Mouse (Mus musculus) erythroblast, embryonic 14.5 days (primary cell): ENCODE results near the gene Tcf12. TPM values are rescaled to one million over a fixed set of nuclear protein-coding genes. Genes with fewer than 3 reads are reported as not detected.

Experiments used
- H3K27me3 ChIP-seq: 2 replicates; pipeline ENCODE4 v1.6.1; 2012; ENCODE audit warnings: inconsistent platforms; ENCODE audit not compliant: control insufficient read depth
- H3K36me3 ChIP-seq: 2 replicates; pipeline ENCODE4 v1.6.1; 2012; ENCODE audit warnings: mild to moderate bottlenecking, inconsistent platforms; ENCODE audit not compliant: control insufficient read depth
- H3K4me1 ChIP-seq: 2 replicates; pipeline ENCODE4 v1.6.1; 2012; ENCODE audit warnings: inconsistent platforms; ENCODE audit not compliant: control insufficient read depth
- H3K4me3 ChIP-seq: replicated peaks from 2 replicates; pipeline ENCODE3; 2012; ENCODE audit warnings: moderate library complexity, mild to moderate bottlenecking, inconsistent platforms
- H3K9me3 ChIP-seq: 2 replicates; pipeline ENCODE4 v1.6.1; 2012; ENCODE audit warnings: low read length, inconsistent platforms, mixed read lengths; ENCODE audit not compliant: control insufficient read depth
- GATA1 ChIP-seq: IDR thresholded peaks from 2 replicates; pipeline ENCODE4 v1.6.1; 2012; ENCODE audit warnings: low read length, inconsistent platforms, mixed read lengths
- TAL1 ChIP-seq: IDR thresholded peaks from 3 replicates; pipeline ENCODE4 v1.6.1; 2012; ENCODE audit warnings: low read length, inconsistent platforms, mixed read lengths
- polyA plus RNA-seq: library from polyadenylated mRNA; stranded (reverse); fragments of >175 nt; gene quantifications from 2 replicates; pipeline ENCODE4 v1.2.3, GENCODE M21; 2012

The Tcf12 gene
- polyA plus RNA-seq, 1 experiment = 1.2 TPM

GRCm38 (mm10) chr9:72132728-72133088 lies 21.0 kb upstream of the Tcf12 start:
- H3K27me3 ChIP-seq = no peaks in the 10 kb centered on the region; the same call in 1 of the 2 replicates
- no peaks in the 10 kb centered on the region for H3K36me3 ChIP-seq
- TF ChIP-seq TAL1 = no peak
- TF ChIP-seq GATA1 = no peak
- peaks cover 18% of the 10 kb centered on the region for H3K4me1 ChIP-seq
- no peaks in the 10 kb centered on the region for H3K9me3 ChIP-seq
- peak overlapping the region; percentile 77 for H3K4me3 ChIP-seq

GRCm38 (mm10) chr9:72129884-72130283 lies 18.2 kb upstream of the Tcf12 start:
- no peak overlapping the region for H3K4me3 ChIP-seq
- H3K4me1 ChIP-seq = peaks cover 18% of the 10 kb centered on the region
- H3K27me3 ChIP-seq = no peaks in the 10 kb centered on the region; the same call in 1 of the 2 replicates
- no peaks in the 10 kb centered on the region for H3K36me3 ChIP-seq
- TF ChIP-seq TAL1 = no peak
- TF ChIP-seq GATA1 = no peak
- no peaks in the 10 kb centered on the region for H3K9me3 ChIP-seq

- no peak overlapping the region for H3K4me3 ChIP-seq
- no peaks in the 10 kb centered on the region for H3K9me3 ChIP-seq
- no peaks in the 10 kb centered on the region for H3K4me1 ChIP-seq
- no peaks in the 10 kb centered on the region for H3K36me3 ChIP-seq
- TF ChIP-seq TAL1 = no peak
- no peak for TF ChIP-seq GATA1
- peaks cover 2% of the 10 kb centered on the region; the same call in 1 of the 2 replicates for H3K27me3 ChIP-seq
These were observed 13.8 kb upstream of the Tcf12 start for GRCm38 (mm10) chr9:72125442-72125841.

GRCm38 (mm10) chr9:72118490-72118889 lies 6.8 kb upstream of the Tcf12 start:
- H3K27me3 ChIP-seq = peaks cover 3% of the 10 kb centered on the region; the same call in 1 of the 2 replicates
- no peaks in the 10 kb centered on the region for H3K4me1 ChIP-seq
- H3K4me3 ChIP-seq = no peak overlapping the region
- no peaks in the 10 kb centered on the region for H3K9me3 ChIP-seq
- no peak for TF ChIP-seq TAL1
- no peak for TF ChIP-seq GATA1
- H3K36me3 ChIP-seq = no peaks in the 10 kb centered on the region

- Histone ChIP-seq H3K4me1 (peaks cover 27% of the 10 kb centered on the region), H3K9me3 (no peaks in the 10 kb centered on the region), H3K4me3 (peak overlapping the region; percentile 92), H3K36me3 (peaks cover 15% of the 10 kb centered on the region), H3K27me3 (peaks cover 15% of the 10 kb centered on the region)
- no peak for TF ChIP-seq GATA1
- TF ChIP-seq TAL1 = no peak
These were observed 558 bp downstream of the Tcf12 start for GRCm38 (mm10) chr9:72111004-72111621.

GRCm38 (mm10) chr9:72110627-72111003 lies 1.1 kb downstream of the Tcf12 start:
- Histone ChIP-seq H3K4me1 (peaks cover 27% of the 10 kb centered on the region), H3K36me3 (peaks cover 15% of the 10 kb centered on the region)
- TF ChIP-seq GATA1 (no peak), TAL1 (no peak)

GRCm38 (mm10) chr9:72103471-72103870 lies 8.2 kb downstream of the Tcf12 start:
- TF ChIP-seq TAL1 = no peak
- TF ChIP-seq GATA1 = no peak
- Histone ChIP-seq H3K4me3 (no peak overlapping the region), H3K36me3 (peaks cover 34% of the 10 kb centered on the region)

More at GRCm38 (mm10) chr9:72110627-72111003, 1.1 kb downstream of the Tcf12 start:
- H3K9me3 ChIP-seq = no peaks in the 10 kb centered on the region
- peaks cover 15% of the 10 kb centered on the region for H3K27me3 ChIP-seq
- peak overlapping the region; percentile 92 for H3K4me3 ChIP-seq

GRCm38 (mm10) chr9:72099945-72100685 lies 11.6 kb downstream of the Tcf12 start:
- Histone ChIP-seq H3K4me3 (no peak overlapping the region), H3K4me1 (peaks cover 3% of the 10 kb centered on the region; the same call in 1 of the 2 replicates), H3K36me3 (peaks cover 28% of the 10 kb centered on the region), H3K27me3 (no peaks in the 10 kb centered on the region), H3K9me3 (no peaks in the 10 kb centered on the region)
- TF ChIP-seq TAL1 (no peak), GATA1 (no peak)

More at GRCm38 (mm10) chr9:72103471-72103870, 8.2 kb downstream of the Tcf12 start:
- H3K9me3 ChIP-seq = no peaks in the 10 kb centered on the region
- H3K4me1 ChIP-seq = peaks cover 3% of the 10 kb centered on the region; the same call in 1 of the 2 replicates
- H3K27me3 ChIP-seq = no peaks in the 10 kb centered on the region

- H3K9me3 ChIP-seq = no peaks in the 10 kb centered on the region
- peaks cover 25% of the 10 kb centered on the region for H3K36me3 ChIP-seq
- peaks cover 5% of the 10 kb centered on the region; the same call in 1 of the 2 replicates for H3K4me1 ChIP-seq
- H3K4me3 ChIP-seq = no peak overlapping the region
- no peaks in the 10 kb centered on the region for H3K27me3 ChIP-seq
- TF ChIP-seq TAL1 (no peak), GATA1 (no peak)
These were observed 13.6 kb downstream of the Tcf12 start for GRCm38 (mm10) chr9:72098056-72098455.
